Mouse (Mus musculus) WW6 (cell line): Measurements from ENCODE around the gene 4931406P16Rik.
"Not testable (repeated sequence)": the region's sequence is repeated elsewhere in the genome, so short reads cannot be mapped to it uniquely, and the experiment has no call there.

Experiments
- DNase-seq: peaks from one replicate; pipeline ENCODE4 v3.0.0-alpha.2; 2013; ENCODE audit warnings: low read depth, low spot score

4931406P16Rik gene

GRCm38 (mm10) chr7:34313443-34313875, at the start of gene 4931406P16Rik:
4931406P16Rik (minus strand) TSS chr7:34313551.
- DNase-seq: peak; percentile 61

- no peak for DNase-seq
Measured at GRCm38 (mm10) chr7:34355629-34356028, 42.3 kb upstream of the 4931406P16Rik start.

GRCm38 (mm10) chr7:34351997-34352396, 38.6 kb upstream of the 4931406P16Rik start:
- peak; percentile 18 for DNase-seq

GRCm38 (mm10) chr7:34350166-34350565, 36.8 kb upstream of the 4931406P16Rik start:
- DNase-seq: no peak

GRCm38 (mm10) chr7:34348011-34348410, 34.7 kb upstream of the 4931406P16Rik start:
- DNase-seq: no peak

GRCm38 (mm10) chr7:34347041-34347440, 33.7 kb upstream of the 4931406P16Rik start:
- DNase-seq: no peak

GRCm38 (mm10) chr7:34346505-34346904, 33.2 kb upstream of the 4931406P16Rik start:
- no peak for DNase-seq

GRCm38 (mm10) chr7:34342040-34342793, 28.9 kb upstream of the 4931406P16Rik start:
- DNase-seq: no peak

GRCm38 (mm10) chr7:34340841-34341240, 27.5 kb upstream of the 4931406P16Rik start:
- no peak for DNase-seq

- no peak for DNase-seq
Measured at GRCm38 (mm10) chr7:34339164-34339489, 25.8 kb upstream of the 4931406P16Rik start.

- no peak for DNase-seq
Measured at GRCm38 (mm10) chr7:34338445-34339163, 25.3 kb upstream of the 4931406P16Rik start.

- DNase-seq: no peak
Measured at GRCm38 (mm10) chr7:34337268-34337667, 23.9 kb upstream of the 4931406P16Rik start.

- not testable (repeated sequence) for DNase-seq
Measured at GRCm38 (mm10) chr7:34336545-34336944, 23.2 kb upstream of the 4931406P16Rik start.

- no peak for DNase-seq
Measured at GRCm38 (mm10) chr7:34327493-34327892, 14.1 kb upstream of the 4931406P16Rik start.

- DNase-seq: no peak
Measured at GRCm38 (mm10) chr7:34324857-34325256, 11.5 kb upstream of the 4931406P16Rik start.

GRCm38 (mm10) chr7:34324005-34324404, 10.7 kb upstream of the 4931406P16Rik start:
- no peak for DNase-seq

- DNase-seq: no peak
Measured at GRCm38 (mm10) chr7:34323351-34323750, 10.0 kb upstream of the 4931406P16Rik start.

GRCm38 (mm10) chr7:34321958-34322357, 8.6 kb upstream of the 4931406P16Rik start:
- no peak for DNase-seq

- no peak for DNase-seq
Measured at GRCm38 (mm10) chr7:34321119-34321518, 7.8 kb upstream of the 4931406P16Rik start.

GRCm38 (mm10) chr7:34319957-34320356, 6.6 kb upstream of the 4931406P16Rik start:
- no peak for DNase-seq

- no peak for DNase-seq
Measured at GRCm38 (mm10) chr7:34319123-34319522, 5.8 kb upstream of the 4931406P16Rik start.

- DNase-seq: no peak
Measured at GRCm38 (mm10) chr7:34317901-34318476, 4.6 kb upstream of the 4931406P16Rik start.
